Mouse (Mus musculus): ENCODE data around the gene Chrdl2. TPM values are rescaled to one million over a fixed set of nuclear protein-coding genes. Genes with fewer than 3 reads are reported as not detected.
"Not testable (repeated sequence)": the region's sequence is repeated elsewhere in the genome, so short reads cannot be mapped to it uniquely, and the experiment has no call there.

Chrdl2 gene
- polyA plus RNA-seq (2014; fragmentation: Nextera tagmentation; extraction: Ambion mirVana) = 0.25 and 0.47 TPM in 2 replicates

DNA sequence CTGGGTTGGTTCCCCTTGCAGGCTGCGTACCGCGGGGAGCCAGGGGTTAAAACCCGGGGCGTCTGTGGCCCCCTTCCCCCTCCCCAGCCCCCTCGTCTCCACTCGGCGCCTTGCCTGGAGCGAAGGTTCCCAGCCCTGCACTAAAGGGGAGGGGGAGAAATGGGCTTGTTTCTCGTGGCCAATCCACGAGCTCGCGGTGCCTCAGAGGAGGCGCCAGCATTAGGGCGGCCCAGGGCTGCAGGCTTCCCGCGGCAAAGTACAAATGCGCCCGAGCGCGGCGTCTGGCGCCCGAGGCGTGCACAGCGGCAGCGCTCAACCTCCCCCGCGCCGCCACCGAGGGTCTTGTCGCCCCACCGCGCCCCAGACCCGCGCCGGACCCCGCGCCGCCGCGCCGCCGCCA, at the start of gene Chrdl2:
Gene Chrdl2, plus strand, starts transcription at position 383 of the 400 bp plus-strand sequence.
- H3K4me3 ChIP-seq (ENCODE audit: low read depth, low read length) = peak within 1 kb of the TSS; percentile 45

DNA sequence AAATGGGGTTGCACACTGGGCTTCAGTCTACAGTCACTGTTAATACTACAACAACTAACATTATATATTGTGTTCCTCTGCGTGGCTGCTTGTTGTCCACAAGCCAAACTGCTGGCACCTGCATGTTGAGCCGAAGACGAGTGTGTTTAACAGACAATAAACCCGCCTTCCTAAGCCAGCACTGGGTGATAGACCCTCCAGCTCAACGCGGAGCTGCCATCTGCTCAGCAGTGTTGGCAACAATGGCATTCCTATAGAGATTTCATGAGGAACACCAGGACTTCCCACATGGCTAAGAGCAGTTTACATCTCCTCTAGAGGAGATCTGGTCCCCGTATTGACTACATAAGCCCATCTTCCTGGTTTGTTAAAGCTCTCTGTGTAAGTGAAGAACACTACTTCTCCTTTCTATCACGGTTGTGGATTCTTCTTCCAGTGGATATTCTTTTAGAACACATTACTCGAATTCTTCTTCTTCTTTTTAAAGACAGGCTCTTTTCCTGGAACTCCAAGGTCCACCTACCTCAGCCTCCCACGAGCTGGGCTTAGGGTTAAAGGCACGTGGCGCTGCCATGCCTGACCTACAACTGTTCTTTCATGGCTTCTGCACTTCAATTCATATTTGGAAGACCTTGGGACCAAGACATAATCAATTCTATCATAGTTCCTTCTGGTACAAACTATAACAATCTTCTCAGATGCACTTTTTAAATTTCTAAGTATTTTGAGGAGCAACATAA, 48.6 kb upstream of the Chrdl2 start:
- Histone ChIP-seq H3K36me3 (ENCODE audit: control insufficient read depth, insufficient read depth, low read length) (no peaks in the 10 kb centered on the region), H3K27me3 (ENCODE audit: control insufficient read depth, insufficient read depth, low read length) (no peaks in the 10 kb centered on the region), H3K27ac (ENCODE audit: low read depth, low read length) (no peak overlapping the region), H3K9me3 (ENCODE audit: control insufficient read depth, low read length) (no peaks in the 10 kb centered on the region), H3K4me1 (replicated peaks; ENCODE audit: control insufficient read depth, insufficient read depth, low read length) (no peaks in the 10 kb centered on the region), H3K4me3 (ENCODE audit: low read depth, low read length) (no peak overlapping the region), H3K9ac (ENCODE audit: low read length) (no peak overlapping the region), H3K4me2 (ENCODE audit: low read depth, low read length, severe bottlenecking) (no peak overlapping the region)
- WGBS = 89% methylated on average over 12 of the region's 12 CpGs
- DNase-seq (ENCODE audit: low spot score) (peak; percentile 33), ATAC-seq (replicated peaks; ENCODE audit: low FRiP score) (no peak)

More for the DNA sequence above, at the start of gene Chrdl2:
- Histone ChIP-seq H3K4me2 (ENCODE audit: low read depth, low read length, severe bottlenecking) (peak within 1 kb of the TSS; percentile 93), H3K27ac (ENCODE audit: low read depth, low read length) (no peak within 1 kb of the TSS), H3K27me3 (ENCODE audit: control insufficient read depth, insufficient read depth, low read length) (peaks cover 37% of the 10 kb centered on the region), H3K36me3 (ENCODE audit: control insufficient read depth, insufficient read depth, low read length) (no peaks in the 10 kb centered on the region), H3K9ac (ENCODE audit: low read length) (peak within 1 kb of the TSS; percentile 58), H3K9me3 (ENCODE audit: control insufficient read depth, low read length) (no peaks in the 10 kb centered on the region), H3K4me1 (replicated peaks; ENCODE audit: control insufficient read depth, insufficient read depth, low read length) (0 out of 2 replicates have a peak, but pooled peaks cover 3% of the 10 kb centered on the region)
- WGBS = under 1% methylated on average over 40 of the region's 44 CpGs
- ATAC-seq (replicated peaks; ENCODE audit: low FRiP score) = peak; percentile 69; the same call in 1 of the 2 replicates
- peak; percentile 75 for DNase-seq (ENCODE audit: low spot score)

DNA sequence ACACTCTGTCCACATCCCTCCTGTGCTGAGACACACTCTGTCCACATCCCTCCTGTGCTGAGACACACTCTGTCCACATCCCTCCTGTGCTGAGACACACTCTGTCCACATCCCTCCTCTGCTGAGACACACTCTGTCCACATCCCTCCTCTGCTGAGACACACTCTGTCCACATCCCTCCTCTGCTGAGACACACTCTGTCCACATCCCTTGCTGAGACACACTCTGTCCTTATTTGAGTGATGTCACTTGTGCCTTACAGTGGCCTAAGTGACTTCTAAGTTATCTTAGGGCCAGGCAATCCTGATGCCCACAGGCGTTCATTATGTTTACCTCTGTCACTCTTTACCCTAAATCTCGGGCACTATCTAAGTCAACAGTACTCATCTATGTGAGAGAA, 45.4 kb upstream of the Chrdl2 start:
- not testable (repeated sequence) for H3K9ac ChIP-seq (ENCODE audit: low read length); H3K27ac ChIP-seq (ENCODE audit: low read depth, low read length); DNase-seq (ENCODE audit: low spot score); ATAC-seq (replicated peaks; ENCODE audit: low FRiP score); H3K4me1 ChIP-seq (replicated peaks; ENCODE audit: control insufficient read depth, insufficient read depth, low read length); H3K9me3 ChIP-seq (ENCODE audit: control insufficient read depth, low read length); H3K4me2 ChIP-seq (ENCODE audit: low read depth, low read length, severe bottlenecking); H3K27me3 ChIP-seq (ENCODE audit: control insufficient read depth, insufficient read depth, low read length); H3K4me3 ChIP-seq (ENCODE audit: low read depth, low read length); H3K36me3 ChIP-seq (ENCODE audit: control insufficient read depth, insufficient read depth, low read length)
- WGBS = 87% methylated on average over 2 of the region's 2 CpGs

DNA sequence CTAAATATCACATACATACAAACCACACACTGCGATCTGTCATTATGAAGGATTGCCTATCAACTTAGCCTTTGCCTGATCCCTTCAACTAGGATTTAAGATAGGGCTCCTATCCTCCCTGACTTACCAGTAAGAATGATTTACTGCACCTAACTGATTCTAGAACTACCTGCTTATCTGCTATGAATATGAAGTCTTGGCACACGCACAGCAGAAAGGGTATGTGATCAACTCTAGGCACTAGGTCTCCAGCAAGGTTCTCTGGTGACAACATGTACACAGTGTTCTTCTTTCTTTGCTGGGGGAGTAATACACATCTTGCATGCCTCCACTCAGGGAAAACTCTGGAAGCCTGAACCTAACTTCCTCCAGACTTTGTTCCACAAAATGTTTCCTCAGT, 44.5 kb upstream of the Chrdl2 start:
- H3K4me1 ChIP-seq (replicated peaks; ENCODE audit: control insufficient read depth, insufficient read depth, low read length) = peaks cover 14% of the 10 kb centered on the region
- DNase-seq (ENCODE audit: low spot score) (no peak), ATAC-seq (replicated peaks; ENCODE audit: low FRiP score) (no peak)
- no peaks in the 10 kb centered on the region for H3K36me3 ChIP-seq (ENCODE audit: control insufficient read depth, insufficient read depth, low read length)
- no peak overlapping the region for H3K27ac ChIP-seq (ENCODE audit: low read depth, low read length)
- no peaks in the 10 kb centered on the region for H3K9me3 ChIP-seq (ENCODE audit: control insufficient read depth, low read length)
- 93% methylated on average over 2 of the region's 2 CpGs for WGBS
- no peaks in the 10 kb centered on the region for H3K27me3 ChIP-seq (ENCODE audit: control insufficient read depth, insufficient read depth, low read length)
- no peak overlapping the region for H3K9ac ChIP-seq (ENCODE audit: low read length)
- no peak overlapping the region for H3K4me3 ChIP-seq (ENCODE audit: low read depth, low read length)
- no peak overlapping the region for H3K4me2 ChIP-seq (ENCODE audit: low read depth, low read length, severe bottlenecking)

DNA sequence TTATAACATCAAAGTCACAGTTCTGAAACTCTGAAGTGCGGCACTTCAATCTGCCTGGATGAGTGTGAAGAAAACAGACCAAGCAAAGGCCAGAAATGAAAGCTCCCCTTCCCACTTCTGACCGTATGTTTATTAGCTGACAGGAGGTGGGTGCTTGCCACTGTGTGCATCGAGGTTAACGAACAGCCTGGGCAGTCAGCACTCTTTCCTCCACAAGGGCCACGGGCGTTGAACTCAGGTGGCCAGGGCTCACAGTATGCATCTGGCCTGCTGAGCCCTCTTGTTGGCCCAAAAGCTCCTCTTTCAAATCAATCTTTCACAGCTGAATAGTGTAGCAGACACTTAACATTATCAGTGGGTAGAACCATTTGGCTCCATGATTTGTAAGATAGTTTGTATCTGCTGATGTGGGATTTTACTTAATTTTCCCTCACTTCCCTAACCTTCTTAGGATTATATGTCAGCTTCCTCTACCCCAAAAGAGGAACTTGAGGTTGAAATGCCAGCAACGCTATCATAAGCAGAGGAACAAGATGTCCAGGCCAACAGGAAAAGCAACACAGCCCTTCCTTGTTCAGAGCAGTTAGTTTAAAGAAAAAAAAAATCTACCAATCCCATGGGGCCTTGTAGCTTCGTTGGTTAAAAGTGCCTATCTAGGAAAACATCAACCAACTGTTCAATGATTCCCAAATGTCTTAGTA, 43.3 kb upstream of the Chrdl2 start:
- H3K9ac ChIP-seq (ENCODE audit: low read length) = no peak overlapping the region
- no peak overlapping the region for H3K4me2 ChIP-seq (ENCODE audit: low read depth, low read length, severe bottlenecking)
- no peaks in the 10 kb centered on the region for H3K36me3 ChIP-seq (ENCODE audit: control insufficient read depth, insufficient read depth, low read length)
- DNase-seq (ENCODE audit: low spot score) (no peak), ATAC-seq (replicated peaks; ENCODE audit: low FRiP score) (no peak)
- no peak overlapping the region for H3K27ac ChIP-seq (ENCODE audit: low read depth, low read length)
- H3K4me1 ChIP-seq (replicated peaks; ENCODE audit: control insufficient read depth, insufficient read depth, low read length) = peaks cover 14% of the 10 kb centered on the region
- H3K27me3 ChIP-seq (ENCODE audit: control insufficient read depth, insufficient read depth, low read length) = no peaks in the 10 kb centered on the region
- H3K4me3 ChIP-seq (ENCODE audit: low read depth, low read length) = no peak overlapping the region
- H3K9me3 ChIP-seq (ENCODE audit: control insufficient read depth, low read length) = no peaks in the 10 kb centered on the region
- 79% methylated on average over 8 of the region's 8 CpGs for WGBS

DNA sequence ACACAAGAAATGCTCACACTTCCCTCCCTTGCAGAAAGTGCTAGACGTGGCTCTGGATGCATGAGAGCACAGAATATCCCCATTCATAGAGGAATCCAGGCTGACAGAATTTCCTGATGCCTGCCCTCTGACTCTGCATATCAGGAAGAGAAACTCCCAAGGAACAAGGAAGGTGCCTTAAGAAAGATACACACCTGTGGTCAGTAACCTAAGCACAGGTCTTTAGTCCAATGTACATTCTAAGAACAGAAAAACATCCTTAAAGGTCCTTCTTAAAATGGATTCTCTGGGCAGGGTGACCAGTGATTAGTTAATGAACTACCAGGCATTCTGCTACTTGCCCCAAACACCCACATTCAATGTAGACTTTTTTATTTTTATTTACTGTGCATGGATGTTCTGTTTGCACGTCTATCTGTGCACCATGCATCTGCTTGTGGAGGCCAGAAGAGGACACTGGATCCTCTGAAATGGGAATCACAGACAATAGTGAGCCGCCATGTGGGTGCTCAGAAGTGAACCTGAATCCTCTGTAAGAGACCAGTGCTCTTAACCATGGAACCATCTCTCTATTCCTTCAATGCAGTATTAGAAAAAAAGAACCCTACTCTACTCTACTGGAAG, 42.6 kb upstream of the Chrdl2 start:
- Histone ChIP-seq H3K9me3 (ENCODE audit: control insufficient read depth, low read length) (no peaks in the 10 kb centered on the region), H3K9ac (ENCODE audit: low read length) (no peak overlapping the region), H3K27me3 (ENCODE audit: control insufficient read depth, insufficient read depth, low read length) (no peaks in the 10 kb centered on the region), H3K4me2 (ENCODE audit: low read depth, low read length, severe bottlenecking) (no peak overlapping the region), H3K4me3 (ENCODE audit: low read depth, low read length) (no peak overlapping the region), H3K27ac (ENCODE audit: low read depth, low read length) (no peak overlapping the region), H3K4me1 (replicated peaks; ENCODE audit: control insufficient read depth, insufficient read depth, low read length) (peaks cover 14% of the 10 kb centered on the region), H3K36me3 (ENCODE audit: control insufficient read depth, insufficient read depth, low read length) (no peaks in the 10 kb centered on the region)
- 81% methylated on average over 3 of the region's 3 CpGs for WGBS
- DNase-seq (ENCODE audit: low spot score) = peak; percentile 8
- no peak for ATAC-seq (replicated peaks; ENCODE audit: low FRiP score)

DNA sequence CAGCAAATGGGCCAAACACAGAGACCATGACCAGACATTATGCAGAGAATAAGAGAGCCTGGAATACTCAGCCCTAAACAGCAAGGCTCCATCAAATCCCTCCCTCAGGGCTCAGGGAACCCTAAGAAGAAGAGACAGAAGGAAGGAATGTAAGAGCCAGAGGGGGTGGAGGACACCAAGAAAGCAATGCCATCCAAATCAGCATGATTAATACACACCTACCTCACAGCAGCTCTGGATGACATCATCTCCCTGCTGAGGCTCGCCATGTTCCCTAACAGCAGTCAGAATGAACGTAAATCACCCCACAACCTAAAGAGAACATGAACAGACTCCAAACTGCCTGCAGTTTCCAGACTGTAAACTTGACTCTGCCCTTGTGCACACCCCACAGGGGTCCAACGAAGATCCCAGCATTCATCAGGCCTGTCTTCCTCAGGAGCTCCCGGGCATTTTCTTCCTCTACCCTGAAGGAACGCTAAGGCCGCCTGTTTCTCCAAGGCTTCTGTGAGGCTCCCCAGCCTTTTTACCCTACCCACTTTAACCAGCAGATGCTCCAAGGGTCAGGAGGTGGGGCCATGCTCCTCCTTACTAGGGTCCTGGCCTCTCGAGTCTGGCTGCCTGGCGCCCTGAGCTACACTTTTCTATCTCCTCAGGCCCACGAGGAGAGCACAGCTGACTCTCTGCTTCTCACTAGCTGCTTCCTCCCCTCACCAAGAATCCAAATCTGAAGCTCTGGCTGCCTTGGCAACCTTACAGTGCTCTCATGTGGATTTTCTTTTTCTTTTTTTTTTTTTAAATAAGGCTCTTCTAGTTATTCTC, 40.7 kb upstream of the Chrdl2 start:
- no peaks in the 10 kb centered on the region for H3K27me3 ChIP-seq (ENCODE audit: control insufficient read depth, insufficient read depth, low read length)
- H3K4me1 ChIP-seq (replicated peaks; ENCODE audit: control insufficient read depth, insufficient read depth, low read length) = peaks cover 14% of the 10 kb centered on the region
- 35% methylated on average over 9 of the region's 9 CpGs for WGBS
- no peaks in the 10 kb centered on the region for H3K9me3 ChIP-seq (ENCODE audit: control insufficient read depth, low read length)
- ATAC-seq (replicated peaks; ENCODE audit: low FRiP score) = no peak
- no peaks in the 10 kb centered on the region for H3K36me3 ChIP-seq (ENCODE audit: control insufficient read depth, insufficient read depth, low read length)
- H3K9ac ChIP-seq (ENCODE audit: low read length) = peak overlapping the region; percentile 17; the same call in 1 of the 2 replicates
- H3K4me2 ChIP-seq (ENCODE audit: low read depth, low read length, severe bottlenecking) = no peak overlapping the region
- peak overlapping the region; percentile 50; the same call in 1 of the 2 replicates for H3K27ac ChIP-seq (ENCODE audit: low read depth, low read length)
- H3K4me3 ChIP-seq (ENCODE audit: low read depth, low read length) = no peak overlapping the region
- DNase-seq (ENCODE audit: low spot score) = peak; percentile 50
